Mouse (Mus musculus) layer of hippocampus, adult 9-11 months (tissue): ENCODE measurements around the gene Rapgef3.
A peak's percentile ranks its signal among the peaks of the same experiment; 100 is the strongest.

Experiments used
- DNase-seq: peaks from one replicate; pipeline ENCODE4 v3.0.0; 2022

Rapgef3 gene

DNA sequence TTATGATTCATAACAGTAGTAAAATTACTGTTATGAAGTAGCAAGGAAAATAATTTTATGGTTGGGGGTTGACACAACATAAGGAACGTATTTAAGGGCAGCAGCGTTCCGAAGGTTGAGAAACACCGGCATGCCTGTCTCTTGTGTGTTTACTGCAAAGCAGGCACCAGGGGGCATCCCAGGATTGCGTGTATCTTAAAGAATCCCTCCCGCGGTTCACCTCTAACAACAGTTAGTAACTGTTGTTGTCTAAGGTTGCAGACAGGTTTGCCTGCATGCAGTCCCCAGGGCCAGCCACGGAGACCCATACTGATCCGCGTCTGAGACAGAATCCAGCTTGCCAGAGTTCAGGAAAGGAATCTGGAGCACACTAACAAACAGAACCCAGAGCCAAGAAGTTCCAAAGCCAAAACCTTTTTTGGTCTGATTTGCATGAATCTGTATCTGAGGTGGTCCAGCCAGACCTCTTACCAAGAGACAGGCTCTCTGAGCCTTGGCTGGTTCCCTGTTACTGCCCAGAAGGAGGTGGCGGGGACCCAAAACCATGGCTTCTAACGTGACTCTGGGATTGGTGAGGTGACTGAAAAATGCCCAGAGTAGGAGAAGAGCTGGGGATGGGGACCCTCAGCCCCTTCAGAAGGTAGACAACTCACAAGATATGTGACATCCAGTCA lies 49.8 kb downstream of the Rapgef3 start:
- DNase-seq = no peak

DNA sequence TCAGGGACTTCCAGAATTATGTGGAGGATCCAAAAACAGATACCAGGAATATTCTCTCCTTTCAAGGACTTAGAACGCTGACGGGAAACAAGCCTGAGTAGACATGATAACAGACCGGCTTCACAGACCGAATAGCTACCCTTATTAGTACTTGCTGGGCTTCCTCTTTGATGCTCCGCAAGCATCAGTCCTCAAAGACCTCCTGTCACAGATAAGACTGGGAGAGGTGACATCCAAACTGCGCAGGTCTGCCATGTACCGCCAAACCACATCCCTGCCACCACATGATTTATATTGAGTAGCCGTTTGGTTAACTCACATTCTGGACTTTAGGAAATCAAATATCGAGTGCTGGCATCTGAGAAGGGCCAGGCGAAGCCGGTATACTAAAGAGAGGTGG lies 51.0 kb downstream of the Rapgef3 start:
- no peak for DNase-seq

DNA sequence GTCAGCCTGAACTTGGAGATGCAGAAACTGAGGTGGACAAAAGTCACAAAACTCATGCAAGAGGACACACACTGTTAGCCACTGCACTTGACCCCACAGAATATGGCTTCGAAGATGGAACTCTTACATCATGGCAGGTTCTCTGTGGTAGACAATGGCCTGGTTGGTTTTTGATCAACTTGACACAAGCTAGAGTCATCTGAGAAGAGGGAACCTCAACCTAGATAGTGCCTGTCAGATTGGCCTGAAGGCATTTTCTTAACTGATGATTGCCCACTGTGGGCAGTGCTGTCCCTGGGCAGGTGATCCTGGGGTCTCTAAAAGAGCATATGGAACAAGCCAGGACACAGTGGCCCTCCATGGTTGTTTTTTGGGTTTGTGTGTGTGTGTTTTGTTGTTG lies 52.0 kb downstream of the Rapgef3 start:
- no peak for DNase-seq

DNA sequence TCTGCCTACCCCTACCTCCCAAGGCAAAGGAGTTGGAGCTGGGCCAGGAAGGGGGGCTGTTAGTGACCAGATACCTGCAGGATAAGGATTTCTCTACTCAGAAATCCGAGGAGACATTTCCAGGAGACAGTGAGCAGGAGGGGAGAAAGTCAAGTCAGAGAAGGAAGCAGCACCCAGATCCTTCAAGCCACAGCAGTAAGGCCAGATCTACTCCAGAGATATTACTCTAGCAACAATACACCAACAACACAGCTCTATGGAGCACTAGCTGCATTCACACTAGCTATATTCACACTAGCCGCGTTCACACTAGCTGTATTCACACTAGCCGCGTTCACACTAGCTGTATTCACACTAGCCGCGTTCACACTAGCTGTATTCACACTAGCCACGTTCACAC lies 52.7 kb downstream of the Rapgef3 start:
- DNase-seq = no peak

DNA sequence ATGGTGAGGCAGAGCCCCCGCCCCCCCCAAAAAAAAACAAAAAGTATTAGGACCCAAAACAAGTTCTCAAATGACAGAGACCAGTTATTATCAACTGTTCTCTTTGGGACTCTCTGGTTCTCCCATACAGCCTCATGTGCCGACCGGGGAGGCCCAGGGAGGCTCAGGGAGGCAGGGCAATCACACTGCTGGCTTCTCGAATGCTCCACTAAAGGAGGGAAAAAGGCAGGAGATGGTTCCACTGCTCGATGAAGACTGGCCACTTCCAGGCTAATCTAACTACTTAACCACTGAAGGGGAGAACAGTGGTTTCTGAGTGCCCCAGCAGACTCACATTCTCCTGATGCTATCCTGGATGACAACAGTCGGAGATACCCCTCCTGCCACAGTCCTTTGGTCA lies 55.2 kb downstream of the Rapgef3 start:
- no peak for DNase-seq

DNA sequence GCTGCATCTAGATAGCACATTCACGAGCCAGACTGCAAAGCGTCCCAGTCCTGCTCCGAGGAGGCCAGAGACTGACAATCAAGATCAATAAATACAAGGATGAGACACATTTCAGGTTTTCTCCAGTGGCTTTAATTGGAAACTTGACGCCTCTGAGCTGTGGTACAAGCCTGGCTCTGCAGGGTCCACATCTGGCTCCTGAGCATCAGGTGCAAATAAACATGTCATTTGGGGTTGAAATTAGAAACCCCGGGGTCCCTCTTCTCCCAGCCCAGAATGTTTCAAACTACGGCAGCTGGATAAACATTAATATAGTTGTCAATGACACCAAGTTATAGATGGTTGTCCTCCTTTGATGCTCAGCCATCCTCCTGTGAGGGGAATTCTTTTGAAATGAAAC lies 56.9 kb downstream of the Rapgef3 start:
- DNase-seq = no peak

DNA sequence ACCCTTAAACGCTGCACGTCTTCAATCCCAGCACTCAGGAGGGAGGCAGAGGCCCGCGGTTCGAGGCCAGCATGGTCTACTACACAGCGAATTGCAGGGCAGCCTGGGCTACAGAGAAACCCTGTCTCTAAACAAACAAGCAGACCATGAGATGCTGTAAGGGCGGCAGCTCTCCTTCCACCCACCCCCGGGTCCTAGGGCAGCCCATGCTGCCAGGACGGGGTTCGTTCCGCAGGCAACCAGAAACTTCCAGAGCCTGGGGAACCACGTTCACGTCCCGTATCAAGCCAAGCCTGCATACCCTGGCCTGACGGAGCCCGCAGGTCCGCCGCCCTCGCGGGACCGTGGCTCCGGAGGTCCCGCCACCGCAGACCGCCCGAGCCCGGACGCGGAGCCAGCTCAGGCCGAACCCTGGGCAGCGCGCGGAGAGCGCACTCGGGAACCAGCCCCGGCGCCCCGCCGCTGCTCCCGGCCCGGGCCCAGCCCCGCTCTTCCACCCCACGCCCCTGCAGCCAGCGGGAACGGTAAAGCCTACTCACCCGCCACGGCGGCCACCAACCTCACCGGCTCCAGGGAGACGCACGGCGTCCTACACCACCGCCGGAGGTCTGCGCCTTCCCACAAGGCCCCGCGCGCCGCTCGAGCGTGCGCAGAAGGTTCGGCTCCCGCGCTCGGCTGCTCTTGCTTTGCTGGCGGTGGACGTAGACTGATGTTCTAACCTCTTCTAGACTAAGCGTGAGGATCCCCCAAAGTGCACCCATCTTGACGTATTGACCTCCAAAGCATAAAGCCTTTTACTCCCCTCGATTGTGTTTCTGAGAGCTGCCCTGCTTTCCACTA lies 62.3 kb downstream of the Rapgef3 start, which contains the start of gene Rpap3:
Rpap3 (minus strand) TSS at position 615 of the 840 bp plus-strand sequence.
- peak; percentile 77 for DNase-seq

DNA sequence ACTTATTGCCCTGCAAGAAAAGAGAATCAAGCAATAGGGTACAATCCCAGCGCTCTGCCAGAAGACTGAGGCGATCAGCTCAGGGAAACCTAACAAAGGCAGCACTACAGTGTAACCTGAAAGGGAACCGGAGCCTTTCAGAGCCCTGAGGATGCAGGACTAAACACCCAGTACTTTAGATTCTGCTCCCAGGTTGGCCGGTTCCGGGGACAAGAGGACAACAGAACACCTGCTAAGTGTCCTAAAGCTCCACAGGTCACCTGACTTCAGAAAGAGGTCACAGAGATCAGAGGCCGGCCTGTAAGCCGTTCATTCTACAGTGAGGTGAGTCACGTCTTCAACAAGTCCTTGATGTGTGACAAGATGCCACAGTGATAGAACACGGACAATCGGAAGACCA lies 71.2 kb downstream of the Rapgef3 start:
- DNase-seq = no peak
